Mouse (Mus musculus) right cerebral cortex, postnatal 36 days (tissue): Measurements from ENCODE around the gene Rab11a.

Experiments
- DNase-seq, 2 experiments: peaks; one replicate each; pipeline ENCODE4 v3.0.0; 2022; ENCODE audit warnings: low spot score in 2 of 2, mixed read lengths in 1 of 2

Gene Rab11a

DNA sequence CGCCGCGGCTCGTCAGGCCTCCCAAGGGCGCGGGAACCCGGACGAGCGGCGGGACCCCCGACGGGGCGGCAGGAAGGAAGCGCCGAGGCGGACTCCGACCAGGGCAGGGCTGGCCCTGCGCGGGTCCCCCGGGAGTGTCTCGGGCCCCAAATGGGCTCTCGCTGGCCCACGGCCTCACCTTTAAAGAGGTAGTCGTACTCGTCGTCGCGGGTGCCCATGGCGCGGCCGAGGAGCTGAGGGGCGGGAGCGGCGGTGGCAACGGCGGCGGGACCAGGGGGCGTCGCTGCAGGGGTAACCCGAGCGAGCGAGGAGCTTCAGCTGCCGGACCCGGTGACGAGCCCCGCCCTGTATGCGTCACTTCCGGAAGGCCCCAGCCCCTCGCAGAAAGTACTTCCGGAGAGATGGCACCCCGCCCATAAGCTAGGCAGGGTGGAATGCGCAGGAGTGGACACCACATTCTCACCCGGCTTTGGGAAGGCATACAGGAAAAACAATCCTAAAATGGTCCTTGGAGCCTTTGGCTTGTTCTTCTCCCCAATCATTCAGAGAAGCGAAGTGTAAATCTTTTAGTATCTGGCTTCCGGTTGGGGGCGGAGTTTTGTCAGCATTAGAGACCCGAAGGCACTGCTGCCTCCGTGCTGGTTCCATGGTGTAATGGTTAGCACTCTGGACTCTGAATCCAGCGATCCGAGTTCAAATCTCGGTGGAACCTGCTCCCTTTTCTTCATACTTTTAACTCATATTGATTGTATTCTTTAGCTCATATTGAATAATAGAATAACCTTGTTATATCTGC lies at the start of gene Rab11a:
Rab11a (minus strand) TSS at position 353 of the 796 bp plus-strand sequence.
- peak; percentile 92 for DNase-seq

- DNase-seq, result no peak
Observed at GRCm38 (mm10) chr9:64786216-64786905, 48.8 kb upstream of the Rab11a start.

- DNase-seq, result no peak
Observed at GRCm38 (mm10) chr9:64784841-64785240, 47.3 kb upstream of the Rab11a start.

DNA sequence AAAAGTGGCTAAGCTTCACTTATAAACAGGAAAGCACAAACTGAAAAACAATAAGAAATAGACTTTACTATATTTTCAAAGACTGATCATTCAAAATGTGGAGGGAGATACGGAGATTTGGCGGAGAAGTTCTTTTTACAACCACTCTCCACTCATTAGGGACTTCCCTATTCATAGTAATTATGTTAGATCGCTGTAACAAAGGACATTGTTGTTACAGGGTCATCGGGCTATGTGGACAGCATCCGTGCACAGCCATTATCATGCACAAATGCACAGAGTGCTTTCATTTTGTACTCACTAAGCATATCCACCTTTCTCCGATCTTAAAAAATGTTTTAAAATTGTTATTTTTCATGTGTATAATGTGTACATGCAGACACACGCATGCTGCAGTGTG lies 46.0 kb upstream of the Rab11a start:
- no peak for DNase-seq

- DNase-seq, result no peak
Observed at GRCm38 (mm10) chr9:64779628-64780027, 42.1 kb upstream of the Rab11a start.

GRCm38 (mm10) chr9:64778151-64778550 lies 40.6 kb upstream of the Rab11a start:
- DNase-seq, result no peak

GRCm38 (mm10) chr9:64777441-64777987 lies 40.0 kb upstream of the Rab11a start:
- DNase-seq, result no peak

GRCm38 (mm10) chr9:64775491-64775890 lies 37.9 kb upstream of the Rab11a start:
- DNase-seq, result no peak

- DNase-seq, result no peak
Observed at GRCm38 (mm10) chr9:64774883-64775282, 37.3 kb upstream of the Rab11a start.

GRCm38 (mm10) chr9:64774411-64774811 lies 36.9 kb upstream of the Rab11a start:
- no peak for DNase-seq

GRCm38 (mm10) chr9:64773936-64774335 lies 36.4 kb upstream of the Rab11a start:
- no peak for DNase-seq

GRCm38 (mm10) chr9:64773254-64773653 lies 35.7 kb upstream of the Rab11a start:
- DNase-seq, result no peak

- DNase-seq, result peak; percentile 32 to 51
Observed at GRCm38 (mm10) chr9:64771236-64771635, 33.7 kb upstream of the Rab11a start.

DNA sequence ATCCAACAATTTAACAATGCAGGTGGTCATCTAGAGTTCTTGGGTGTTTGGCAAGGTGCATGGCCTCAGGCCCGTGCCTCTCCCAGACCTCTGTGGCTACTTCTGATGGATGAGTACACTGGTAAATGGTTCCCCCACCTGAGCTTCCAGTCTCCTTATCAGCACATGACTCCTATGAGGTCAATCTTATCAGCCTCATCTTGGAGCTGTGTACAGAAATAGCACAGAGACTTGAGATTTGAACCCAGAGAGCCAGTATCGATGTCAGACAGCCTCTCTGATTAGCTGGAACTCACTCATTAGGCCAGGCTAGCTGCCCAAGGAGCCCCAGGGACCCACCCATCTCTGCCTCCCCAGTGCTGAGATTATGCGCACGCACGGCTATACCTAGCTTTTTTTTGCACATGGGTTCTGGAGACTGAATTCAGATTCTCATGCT lies 32.9 kb upstream of the Rab11a start:
- no peak for DNase-seq

DNA sequence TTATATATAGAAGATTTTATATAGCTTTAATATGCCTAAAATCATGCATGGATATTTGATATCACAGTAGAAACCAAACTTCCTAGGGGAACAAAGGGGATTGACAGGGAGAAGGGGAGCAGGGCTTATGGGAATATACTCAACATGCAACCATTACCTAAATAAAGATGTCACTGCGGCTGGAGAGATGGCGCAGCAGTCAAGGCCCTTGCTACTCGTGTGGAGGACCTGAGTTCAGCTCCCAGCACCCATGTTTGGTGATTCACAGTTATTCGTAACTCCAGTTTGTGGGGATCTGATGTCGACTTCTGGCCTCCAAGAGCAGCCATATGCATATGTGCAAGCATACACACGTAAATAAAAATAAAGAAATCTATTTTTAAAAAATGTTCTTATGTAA lies 32.4 kb upstream of the Rab11a start:
- no peak for DNase-seq

DNA sequence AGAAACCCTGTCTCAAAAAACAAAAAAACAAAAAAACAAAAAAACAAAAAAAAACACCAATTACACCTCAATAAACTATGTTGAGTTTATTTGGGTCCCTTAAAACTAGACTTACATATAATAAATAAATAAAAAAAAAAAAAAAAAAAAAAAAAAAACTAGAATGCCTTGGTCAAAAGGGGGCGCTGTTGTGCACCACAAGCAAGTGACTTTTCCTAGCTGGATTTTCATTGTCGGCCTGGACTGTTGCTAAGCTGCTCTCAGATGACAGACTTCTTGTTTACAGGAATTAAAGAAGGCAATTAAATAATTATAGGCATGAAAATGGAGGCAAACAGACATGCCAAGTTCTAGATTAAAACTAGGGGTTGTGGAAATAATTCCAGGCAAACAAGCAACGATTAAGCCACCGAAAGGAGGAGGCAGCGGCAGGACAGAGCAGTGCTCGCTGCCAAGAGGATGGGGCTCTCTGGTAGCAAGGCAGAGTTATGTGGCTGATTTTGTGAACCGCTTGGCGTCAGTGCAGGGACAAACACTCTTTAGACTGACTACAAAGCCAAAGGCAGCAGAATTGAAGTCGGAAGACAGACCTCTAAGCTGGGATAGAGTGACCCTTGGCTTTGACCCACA lies 31.6 kb upstream of the Rab11a start:
- no peak for DNase-seq

DNA sequence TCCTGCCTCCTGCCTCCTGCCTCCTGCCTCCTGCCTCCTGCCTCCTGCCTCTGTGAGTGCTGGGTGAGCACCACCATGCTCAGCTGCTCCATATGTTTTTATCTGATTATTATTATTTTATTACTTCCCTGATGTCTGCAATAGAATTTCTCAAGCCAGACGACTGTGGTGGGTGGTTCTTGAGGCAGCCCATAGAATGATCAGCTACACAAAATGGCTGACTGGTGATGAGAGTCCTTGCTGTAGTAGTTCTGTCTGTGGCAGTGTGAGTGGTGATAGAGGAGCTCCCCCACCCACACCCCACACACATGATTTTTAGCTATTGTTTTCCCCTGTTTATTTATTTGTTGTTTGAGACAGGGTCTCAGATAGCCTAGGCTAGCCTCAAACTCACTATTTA lies 30.2 kb upstream of the Rab11a start:
- DNase-seq, result no peak

GRCm38 (mm10) chr9:64766136-64766535 lies 28.6 kb upstream of the Rab11a start:
- DNase-seq, result no peak

DNA sequence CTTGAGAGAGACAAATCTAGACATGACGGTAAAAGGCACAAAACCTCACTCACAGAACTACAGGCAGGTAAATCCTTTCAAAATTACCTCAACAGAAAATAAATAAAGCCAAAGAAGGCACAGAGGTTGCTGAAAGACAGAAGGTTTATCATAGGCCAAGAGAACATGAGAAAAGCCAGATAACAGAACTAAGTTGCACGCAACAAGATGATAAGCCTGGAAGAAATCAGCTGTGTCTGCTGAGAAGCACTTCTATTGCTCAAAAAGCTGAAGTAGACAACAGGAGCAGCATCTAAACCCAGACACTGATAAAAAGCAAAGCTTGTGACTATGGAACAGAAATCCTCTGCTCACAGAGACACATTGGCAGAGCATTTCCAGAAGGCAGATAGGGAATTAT lies 27.3 kb upstream of the Rab11a start:
- no peak for DNase-seq

GRCm38 (mm10) chr9:64758052-64758451 lies 20.5 kb upstream of the Rab11a start:
- DNase-seq, result no peak

DNA sequence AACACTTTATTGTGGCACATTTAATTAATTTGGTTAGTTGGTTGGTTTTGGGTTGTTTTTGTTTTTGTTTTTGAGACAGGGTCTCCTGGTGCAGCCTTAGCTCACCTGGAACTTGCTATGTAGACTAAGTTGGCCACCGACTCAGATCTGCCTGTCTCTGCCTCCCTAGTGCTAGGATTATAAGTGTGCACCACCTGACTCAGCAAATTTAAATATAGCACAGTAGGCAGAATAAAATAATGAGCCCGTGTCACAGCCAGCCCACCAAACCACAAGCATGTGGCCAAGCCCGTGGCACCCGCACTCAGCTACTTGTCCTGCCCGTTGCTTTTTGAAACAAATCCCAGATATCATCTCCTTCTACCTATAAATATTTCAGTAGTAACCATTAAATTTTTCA lies 15.0 kb upstream of the Rab11a start:
- no peak for DNase-seq

DNA sequence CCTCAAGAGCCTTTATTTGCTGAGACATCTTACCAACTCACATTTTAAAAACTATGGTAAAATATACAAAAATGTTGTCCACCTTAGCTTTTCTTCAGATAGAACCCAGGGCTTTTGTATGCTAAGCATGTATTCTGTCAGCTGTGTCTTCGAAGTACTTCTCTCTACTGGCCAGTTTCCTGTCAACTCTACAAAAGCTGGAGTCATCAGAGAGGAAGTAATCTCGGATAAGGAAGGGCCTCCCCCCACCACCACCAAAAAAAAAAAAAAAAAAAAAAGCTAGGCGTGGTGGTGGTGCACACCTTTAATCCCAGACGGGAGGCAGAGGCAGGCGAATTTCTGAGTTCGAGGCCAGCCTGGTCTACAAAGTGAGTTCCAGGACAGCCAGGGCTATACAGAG lies 11.8 kb upstream of the Rab11a start:
- DNase-seq, result no peak
